Mouse (Mus musculus): Measurements from ENCODE around the gene Pam.
"Not testable (repeated sequence)": the region's sequence is repeated elsewhere in the genome, so short reads cannot be mapped to it uniquely, and the experiment has no call there.

DNA sequence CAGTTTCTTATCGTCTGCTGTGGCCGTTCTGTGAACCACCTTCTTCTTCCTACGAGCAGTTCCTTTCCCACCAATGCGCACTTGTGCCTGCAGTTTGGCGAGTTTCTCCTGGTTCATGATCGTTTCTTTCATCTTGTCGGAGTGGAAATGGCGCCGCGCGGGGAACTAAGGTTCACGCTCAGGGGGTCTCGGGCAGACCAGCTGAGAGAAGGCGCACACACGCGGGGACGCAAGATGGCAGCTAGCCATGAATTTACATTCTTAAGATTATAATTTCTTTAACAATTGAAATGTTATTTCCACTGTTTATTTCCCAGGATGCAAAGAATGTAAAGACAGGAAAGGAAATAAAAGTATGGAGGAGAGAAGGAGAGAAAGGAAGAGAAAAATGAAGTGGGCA, 146.2 kb downstream of the Pam start:
- TF ChIP-seq CTCF (IDR thresholded peaks at IDR 0.05 in 2 of 3, conservative IDR thresholded peaks at IDR 0.05 in 1 of 3; ENCODE audit: control insufficient read depth in 1 of 3, insufficient read depth in 1 of 3, low read depth in 2 of 3, low read length in 3 of 3, poor library complexity in 1 of 3, severe bottlenecking in 1 of 3); TBP (IDR thresholded peaks at IDR 0.05; ENCODE audit: low read depth, low read length); POLR2AphosphoS5 (IDR thresholded peaks at IDR 0.05; ENCODE audit: borderline replicate concordance, low read depth, low read length); POLR2A (IDR thresholded peaks at IDR 0.05; ENCODE audit: control insufficient read depth in 1 of 2, insufficient read depth in 1 of 2, low read depth in 1 of 2, low read length in 2 of 2, poor library complexity in 1 of 2); ELF1 (IDR thresholded peaks at IDR 0.05; ENCODE audit: low read depth, low read length); GATA1 (IDR thresholded peaks at IDR 0.05; ENCODE audit: low read depth, low read length); EP300 (IDR thresholded peaks at IDR 0.05; ENCODE audit: low read depth in 1 of 2, low read length in 2 of 2); TCF12 (IDR thresholded peaks at IDR 0.05; ENCODE audit: low read depth, low read length); E2F4 (IDR thresholded peaks at IDR 0.05; ENCODE audit: borderline replicate concordance, low read depth, low read length); USF1 (IDR thresholded peaks at IDR 0.05; ENCODE audit: low read depth, low read length); TAL1 (IDR thresholded peaks at IDR 0.05; ENCODE audit: low read length): not testable (repeated sequence)
